Mouse (Mus musculus): Measurements from ENCODE around the gene Cux1. TPM values are rescaled to one million over a fixed set of nuclear protein-coding genes. Genes with fewer than 3 reads are reported as not detected.

The Cux1 gene
- polyA plus RNA-seq, 1 experiment from 2014 or later = 121 TPM

DNA sequence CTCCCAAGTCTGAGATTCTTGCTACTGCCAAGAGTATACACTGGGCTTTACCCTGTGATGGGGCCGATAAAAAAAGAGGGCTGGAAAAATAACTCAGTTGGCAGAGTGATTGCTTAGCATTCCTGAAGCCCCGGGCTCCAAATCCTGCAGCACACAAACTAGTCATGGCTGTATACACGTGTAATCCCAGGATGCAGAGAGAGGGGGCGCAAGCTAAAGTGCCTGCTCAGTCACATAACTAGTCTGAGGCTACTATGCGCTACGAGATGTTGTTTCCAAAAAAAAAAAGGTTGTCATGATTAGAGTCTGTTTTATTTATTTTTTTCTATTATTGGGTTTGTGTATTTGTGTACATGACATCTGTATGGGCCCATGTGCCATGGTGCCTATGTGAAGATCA lies 245.9 kb downstream of the Cux1 start:
- 80% methylated on average over 6 of the region's 6 CpGs for WGBS
- H3K9me3 ChIP-seq = no peaks in the 10 kb centered on the region
- no peak for ATAC-seq (replicated peaks)
- H3K9ac ChIP-seq = no peak overlapping the region
- H3K4me3 ChIP-seq = no peak overlapping the region
- peaks cover 9% of the 10 kb centered on the region; the same call in 1 of the 2 replicates for H3K36me3 ChIP-seq (replicated peaks)
- H3K27ac ChIP-seq = no peak overlapping the region
- no peaks in the 10 kb centered on the region for H3K27me3 ChIP-seq (replicated peaks)
- no peaks in the 10 kb centered on the region for H3K4me1 ChIP-seq
- no peak overlapping the region for H3K4me2 ChIP-seq

DNA sequence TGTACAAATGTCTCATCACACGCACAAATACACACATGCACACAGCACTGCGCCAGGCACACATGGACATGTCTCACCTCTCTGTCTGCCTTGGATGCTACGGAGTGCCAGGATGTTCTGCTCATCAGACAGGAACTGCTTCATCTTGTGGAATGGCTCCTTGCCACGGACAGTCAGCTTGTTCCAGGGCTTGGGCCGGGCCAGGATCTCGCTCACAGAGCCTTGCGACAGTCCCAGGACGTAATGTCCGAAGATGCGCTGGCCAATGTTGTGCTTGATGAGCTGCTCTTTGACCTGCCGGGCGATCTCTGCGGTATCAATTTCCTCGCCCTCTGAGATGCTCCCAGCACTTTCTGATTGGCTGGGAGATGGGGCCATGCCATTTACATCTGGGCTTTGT lies 254.7 kb downstream of the Cux1 start:
- WGBS = 94% methylated on average over 14 of the region's 14 CpGs
- no peak for ATAC-seq (replicated peaks)
- no peaks in the 10 kb centered on the region for H3K9me3 ChIP-seq
- no peak overlapping the region for H3K9ac ChIP-seq
- H3K27me3 ChIP-seq (replicated peaks) = no peaks in the 10 kb centered on the region
- H3K4me3 ChIP-seq = no peak overlapping the region
- no peaks in the 10 kb centered on the region for H3K4me1 ChIP-seq
- no peak overlapping the region for H3K4me2 ChIP-seq
- H3K27ac ChIP-seq = no peak overlapping the region
- H3K36me3 ChIP-seq (replicated peaks) = peaks cover 17% of the 10 kb centered on the region

DNA sequence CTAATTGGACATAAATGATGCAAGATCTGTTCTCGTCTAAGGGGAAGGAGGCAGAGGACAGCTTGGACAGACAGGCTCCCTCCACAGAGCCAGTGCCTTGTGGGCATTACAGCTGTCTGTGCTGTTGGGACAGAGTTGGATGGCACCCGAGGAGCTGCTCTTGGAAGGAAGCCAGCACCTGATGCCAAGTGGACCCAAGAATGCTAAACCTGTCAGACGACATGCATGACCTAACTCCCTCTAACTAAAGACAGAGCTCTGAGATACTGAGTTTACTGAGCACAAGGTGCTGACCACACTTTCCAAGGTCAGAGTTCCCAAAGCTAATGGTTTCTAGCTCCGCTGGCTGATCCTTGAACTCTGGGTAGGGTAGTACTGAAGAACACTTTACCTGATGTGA lies 255.1 kb downstream of the Cux1 start:
- H3K9ac ChIP-seq = no peak overlapping the region
- H3K4me2 ChIP-seq = no peak overlapping the region
- H3K36me3 ChIP-seq (replicated peaks) = peaks cover 21% of the 10 kb centered on the region
- no peak overlapping the region for H3K27ac ChIP-seq
- 79% methylated on average over 4 of the region's 4 CpGs for WGBS
- H3K9me3 ChIP-seq = no peaks in the 10 kb centered on the region
- no peak for ATAC-seq (replicated peaks)
- H3K4me3 ChIP-seq = no peak overlapping the region
- H3K4me1 ChIP-seq = no peaks in the 10 kb centered on the region
- no peaks in the 10 kb centered on the region for H3K27me3 ChIP-seq (replicated peaks)

DNA sequence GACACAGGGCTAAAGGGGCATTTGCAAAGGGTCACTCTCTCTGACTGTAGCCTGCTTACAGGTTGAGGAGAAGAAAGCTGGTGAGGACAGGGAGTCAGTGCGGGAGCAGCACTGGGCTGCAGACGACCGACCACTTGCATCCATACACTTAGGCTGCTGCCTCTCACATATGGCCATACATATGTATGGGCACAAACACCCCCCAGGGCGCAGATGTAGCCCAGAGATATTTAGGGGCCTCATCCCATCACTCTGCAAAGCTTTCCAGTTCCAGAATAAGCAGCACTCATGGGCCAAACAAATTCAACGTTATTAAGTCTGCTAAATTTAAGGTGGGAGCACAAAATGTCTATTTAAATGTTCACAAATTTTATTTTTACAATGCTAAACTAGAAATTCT lies 261.0 kb downstream of the Cux1 start:
- 64% methylated on average over 5 of the region's 5 CpGs for WGBS
- no peak overlapping the region for H3K4me2 ChIP-seq
- no peaks in the 10 kb centered on the region for H3K9me3 ChIP-seq
- H3K27ac ChIP-seq = no peak overlapping the region
- no peak overlapping the region for H3K9ac ChIP-seq
- no peak for ATAC-seq (replicated peaks)
- H3K4me1 ChIP-seq = peaks cover 3% of the 10 kb centered on the region; the same call in 1 of the 2 replicates
- no peak overlapping the region for H3K4me3 ChIP-seq
- peaks cover 35% of the 10 kb centered on the region for H3K36me3 ChIP-seq (replicated peaks)
- no peaks in the 10 kb centered on the region for H3K27me3 ChIP-seq (replicated peaks)

DNA sequence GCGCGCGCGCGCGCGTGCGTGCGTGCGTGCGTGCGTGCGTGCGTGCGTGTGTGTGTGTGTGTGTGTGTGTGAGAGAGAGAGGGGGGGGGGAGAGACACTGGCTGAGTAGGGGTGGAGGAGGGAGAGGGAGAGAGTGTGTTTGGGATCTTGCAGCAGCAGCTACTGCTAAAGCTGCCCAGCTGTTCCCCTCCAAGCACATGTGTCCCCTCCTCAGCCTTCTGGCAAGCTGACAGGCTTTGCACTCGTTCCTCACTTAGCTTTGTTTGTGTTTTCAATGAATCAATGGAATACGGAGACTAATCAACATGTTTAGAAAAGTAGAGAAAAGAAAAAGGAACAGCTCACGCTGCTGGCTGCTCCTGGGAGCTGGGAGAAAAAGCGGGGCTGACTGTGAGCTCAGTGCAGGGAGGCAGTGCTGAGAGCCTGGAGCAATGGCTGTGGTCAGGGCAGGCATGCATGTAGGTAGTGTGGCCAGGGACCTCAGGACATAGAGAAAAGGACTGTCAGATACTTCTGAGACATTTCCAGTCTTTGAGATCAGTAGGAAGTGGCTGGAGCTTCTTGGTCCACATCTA lies 263.8 kb downstream of the Cux1 start:
- Histone ChIP-seq H3K4me2 (no peak overlapping the region), H3K4me3 (no peak overlapping the region), H3K27me3 (replicated peaks) (no peaks in the 10 kb centered on the region), H3K9me3 (no peaks in the 10 kb centered on the region), H3K9ac (no peak overlapping the region), H3K27ac (no peak overlapping the region), H3K4me1 (peaks cover 3% of the 10 kb centered on the region; the same call in 1 of the 2 replicates), H3K36me3 (replicated peaks) (peaks cover 31% of the 10 kb centered on the region)
- WGBS = 80% methylated on average over 19 of the region's 19 CpGs
- ATAC-seq (replicated peaks) = no peak

DNA sequence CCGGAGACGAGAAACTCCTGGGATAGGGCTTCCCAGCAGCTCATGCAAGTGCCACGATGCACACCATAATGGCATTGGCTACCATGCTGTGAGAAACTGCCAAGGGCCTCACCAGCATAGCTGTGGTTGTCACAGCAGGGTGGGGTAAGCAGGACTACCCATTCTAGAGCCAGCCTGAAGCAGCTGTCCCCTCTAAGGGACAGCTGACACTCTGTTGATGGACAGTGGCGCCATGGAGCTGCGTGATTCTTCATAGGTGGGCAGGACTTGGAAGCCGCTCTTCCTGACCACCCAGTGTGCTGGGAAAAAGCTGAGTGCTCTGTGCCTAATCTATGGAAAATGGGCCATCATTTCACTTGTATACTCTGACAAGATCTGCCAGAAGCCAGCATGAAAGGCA lies 266.4 kb downstream of the Cux1 start:
- peaks cover 13% of the 10 kb centered on the region for H3K4me1 ChIP-seq
- H3K27me3 ChIP-seq (replicated peaks) = no peaks in the 10 kb centered on the region
- no peak overlapping the region for H3K4me2 ChIP-seq
- no peaks in the 10 kb centered on the region for H3K9me3 ChIP-seq
- H3K27ac ChIP-seq = no peak overlapping the region
- no peak for ATAC-seq (replicated peaks)
- peaks cover 16% of the 10 kb centered on the region; the same call in 1 of the 2 replicates for H3K36me3 ChIP-seq (replicated peaks)
- H3K4me3 ChIP-seq = no peak overlapping the region
- 87% methylated on average over 6 of the region's 6 CpGs for WGBS
- no peak overlapping the region for H3K9ac ChIP-seq

DNA sequence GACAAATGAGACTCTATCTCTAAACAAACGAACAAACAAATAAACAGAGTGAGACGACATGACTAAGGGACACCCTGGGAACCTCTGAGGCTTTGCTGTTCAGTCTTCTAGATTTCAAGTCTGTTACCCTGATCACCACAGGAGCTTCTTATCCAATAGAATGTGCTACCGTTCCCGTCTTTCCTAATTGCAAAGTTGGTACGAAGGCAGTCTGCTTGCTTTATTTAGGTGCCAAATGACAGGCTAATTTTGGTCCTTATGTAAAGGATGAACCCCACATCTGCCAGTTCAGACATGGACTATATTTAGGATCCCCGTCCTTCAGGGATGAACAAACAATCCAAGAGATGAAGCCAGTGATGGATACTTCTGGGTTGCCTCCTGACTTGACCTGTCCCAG lies 269.6 kb downstream of the Cux1 start:
- H3K36me3 ChIP-seq (replicated peaks) = 0 out of 2 replicates have a peak, but pooled peaks cover 3% of the 10 kb centered on the region
- H3K4me2 ChIP-seq = no peak overlapping the region
- WGBS = 88% methylated on average over 6 of the region's 6 CpGs
- H3K9ac ChIP-seq = no peak overlapping the region
- H3K27me3 ChIP-seq (replicated peaks) = no peaks in the 10 kb centered on the region
- peaks cover 22% of the 10 kb centered on the region for H3K4me1 ChIP-seq
- no peak for ATAC-seq (replicated peaks)
- H3K27ac ChIP-seq = no peak overlapping the region
- H3K9me3 ChIP-seq = no peaks in the 10 kb centered on the region
- H3K4me3 ChIP-seq = no peak overlapping the region

DNA sequence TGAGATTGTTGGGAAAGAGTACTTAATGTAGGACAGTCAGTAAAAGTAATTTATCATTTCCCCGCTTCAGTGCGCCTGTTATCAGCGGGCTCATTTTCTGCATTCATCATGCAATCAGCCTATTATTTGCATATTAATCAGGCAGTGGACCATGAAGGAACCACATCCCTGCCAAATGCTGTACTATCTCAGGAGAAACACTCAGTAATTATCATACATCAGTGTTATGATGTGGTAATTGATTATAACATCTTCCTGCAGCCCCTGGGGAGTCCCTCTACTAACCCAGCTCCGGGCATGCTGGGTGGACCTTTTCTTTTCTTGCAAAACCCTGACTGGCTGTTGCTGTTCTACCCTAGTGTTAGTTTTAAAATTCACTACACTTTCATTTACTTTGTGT lies 270.4 kb downstream of the Cux1 start:
- ATAC-seq (replicated peaks) = no peak
- H3K36me3 ChIP-seq (replicated peaks) = 0 out of 2 replicates have a peak, but pooled peaks cover 3% of the 10 kb centered on the region
- no peak overlapping the region for H3K4me3 ChIP-seq
- H3K4me1 ChIP-seq = peaks cover 28% of the 10 kb centered on the region
- no peaks in the 10 kb centered on the region for H3K27me3 ChIP-seq (replicated peaks)
- no peak overlapping the region for H3K4me2 ChIP-seq
- WGBS = 51% methylated on average over 4 of the region's 4 CpGs
- H3K9me3 ChIP-seq = no peaks in the 10 kb centered on the region
- no peak overlapping the region for H3K9ac ChIP-seq
- peak overlapping the region; percentile 22; the same call in 1 of the 2 replicates for H3K27ac ChIP-seq

DNA sequence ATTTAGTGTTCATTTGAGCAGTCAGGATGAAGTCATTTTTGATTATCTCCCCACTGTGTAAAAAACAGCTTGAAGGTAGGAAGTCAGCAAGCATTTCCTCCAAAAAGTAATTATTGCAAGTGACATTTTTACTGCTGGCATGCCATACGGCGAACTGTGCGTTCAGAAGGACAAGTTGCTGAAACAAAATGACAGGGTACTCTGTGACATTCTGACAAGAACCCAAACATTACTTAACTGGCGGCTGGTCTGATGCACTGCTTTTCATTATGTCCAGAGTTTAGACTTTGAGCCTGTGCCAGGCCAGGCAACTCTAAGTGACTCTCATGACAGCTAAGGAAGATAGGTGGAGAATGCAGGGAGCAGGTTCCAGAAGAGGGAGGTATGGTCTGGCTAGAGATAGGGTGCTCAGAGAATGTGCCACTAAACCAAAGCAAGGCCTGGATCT lies 274.3 kb downstream of the Cux1 start:
- Histone ChIP-seq H3K36me3 (replicated peaks) (0 out of 2 replicates have a peak, but pooled peaks cover 3% of the 10 kb centered on the region), H3K9ac (no peak overlapping the region), H3K9me3 (no peaks in the 10 kb centered on the region), H3K4me1 (peaks cover 28% of the 10 kb centered on the region), H3K4me2 (no peak overlapping the region), H3K4me3 (no peak overlapping the region), H3K27me3 (replicated peaks) (no peaks in the 10 kb centered on the region), H3K27ac (peak overlapping the region; percentile 68)
- 74% methylated on average over 4 of the region's 4 CpGs for WGBS
- ATAC-seq (replicated peaks) = no peak

DNA sequence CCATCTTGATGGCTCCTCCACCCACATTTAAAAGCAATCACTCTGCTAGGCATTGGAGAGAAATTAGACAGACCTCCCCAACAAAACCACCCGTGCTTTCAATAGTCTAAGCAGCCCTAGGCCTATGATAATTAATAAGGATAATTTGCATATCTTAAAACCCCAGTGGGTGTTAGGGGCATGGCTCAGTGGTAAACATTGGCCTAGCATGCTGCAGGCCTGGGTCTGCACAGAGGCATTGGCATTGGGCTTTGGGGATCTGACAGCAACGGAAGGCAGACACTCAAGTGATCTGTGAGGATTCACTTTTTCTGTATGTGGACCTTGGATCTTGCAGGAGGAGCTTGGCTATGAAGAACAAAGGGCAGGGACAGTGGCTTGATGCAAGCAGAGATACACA lies 274.9 kb downstream of the Cux1 start:
- H3K4me3 ChIP-seq = no peak overlapping the region
- peaks cover 27% of the 10 kb centered on the region for H3K4me1 ChIP-seq
- ATAC-seq (replicated peaks) = no peak
- no peak overlapping the region for H3K9ac ChIP-seq
- no peaks in the 10 kb centered on the region for H3K27me3 ChIP-seq (replicated peaks)
- H3K4me2 ChIP-seq = no peak overlapping the region
- H3K27ac ChIP-seq = peak overlapping the region; percentile 68
- 0 out of 2 replicates have a peak, but pooled peaks cover 3% of the 10 kb centered on the region for H3K36me3 ChIP-seq (replicated peaks)
- WGBS = 45% methylated on average over 2 of the region's 2 CpGs
- H3K9me3 ChIP-seq = no peaks in the 10 kb centered on the region

DNA sequence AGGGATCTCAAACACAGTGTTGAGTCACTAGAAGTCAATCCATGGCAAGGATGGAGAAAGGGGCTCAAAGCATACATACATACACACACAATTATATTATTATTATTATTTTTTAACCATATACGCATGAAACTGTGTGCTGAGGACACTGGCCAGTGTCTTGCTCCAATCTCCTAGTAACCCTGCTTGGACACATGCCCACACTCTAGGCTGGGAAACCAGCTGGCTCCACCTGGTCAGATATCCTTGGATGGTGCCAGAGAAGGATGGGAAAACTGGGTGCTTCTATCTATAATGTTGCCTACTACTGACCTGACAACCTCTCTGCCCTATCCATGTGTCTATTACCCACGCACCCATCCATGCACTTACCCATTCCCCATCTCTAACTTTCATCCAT lies 275.7 kb downstream of the Cux1 start:
- no peak overlapping the region for H3K4me3 ChIP-seq
- no peak overlapping the region for H3K27ac ChIP-seq
- H3K4me2 ChIP-seq = no peak overlapping the region
- WGBS = 92% methylated on average over 2 of the region's 2 CpGs
- no peak for ATAC-seq (replicated peaks)
- H3K27me3 ChIP-seq (replicated peaks) = no peaks in the 10 kb centered on the region
- no peak overlapping the region for H3K9ac ChIP-seq
- H3K36me3 ChIP-seq (replicated peaks) = 0 out of 2 replicates have a peak, but pooled peaks cover 7% of the 10 kb centered on the region
- no peaks in the 10 kb centered on the region for H3K9me3 ChIP-seq
- peaks cover 21% of the 10 kb centered on the region for H3K4me1 ChIP-seq

DNA sequence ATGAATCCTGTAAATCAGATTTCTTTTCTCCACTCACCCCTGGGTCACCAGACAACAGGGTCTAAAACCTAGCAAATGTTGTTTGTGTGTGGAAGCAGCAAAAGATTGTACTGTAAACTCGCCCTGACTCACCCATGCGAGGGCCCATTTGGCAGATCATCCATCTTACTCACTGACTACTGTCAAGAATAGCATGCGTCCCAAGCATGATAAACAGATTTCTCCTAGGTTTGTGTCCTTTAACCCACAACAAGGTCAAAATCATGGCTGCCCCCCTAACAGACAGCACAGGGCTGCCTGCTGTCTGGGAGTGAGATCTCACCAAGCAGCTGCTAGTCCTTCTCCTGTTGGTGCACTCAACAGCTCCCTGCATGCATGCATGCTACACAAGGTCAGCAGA lies 277.5 kb downstream of the Cux1 start:
- WGBS = 94% methylated on average over 3 of the region's 3 CpGs
- peaks cover 15% of the 10 kb centered on the region for H3K4me1 ChIP-seq
- no peaks in the 10 kb centered on the region for H3K27me3 ChIP-seq (replicated peaks)
- H3K36me3 ChIP-seq (replicated peaks) = 0 out of 2 replicates have a peak, but pooled peaks cover 12% of the 10 kb centered on the region
- no peak overlapping the region for H3K4me3 ChIP-seq
- ATAC-seq (replicated peaks) = no peak
- H3K9me3 ChIP-seq = no peaks in the 10 kb centered on the region
- H3K9ac ChIP-seq = no peak overlapping the region
- no peak overlapping the region for H3K27ac ChIP-seq
- H3K4me2 ChIP-seq = no peak overlapping the region

DNA sequence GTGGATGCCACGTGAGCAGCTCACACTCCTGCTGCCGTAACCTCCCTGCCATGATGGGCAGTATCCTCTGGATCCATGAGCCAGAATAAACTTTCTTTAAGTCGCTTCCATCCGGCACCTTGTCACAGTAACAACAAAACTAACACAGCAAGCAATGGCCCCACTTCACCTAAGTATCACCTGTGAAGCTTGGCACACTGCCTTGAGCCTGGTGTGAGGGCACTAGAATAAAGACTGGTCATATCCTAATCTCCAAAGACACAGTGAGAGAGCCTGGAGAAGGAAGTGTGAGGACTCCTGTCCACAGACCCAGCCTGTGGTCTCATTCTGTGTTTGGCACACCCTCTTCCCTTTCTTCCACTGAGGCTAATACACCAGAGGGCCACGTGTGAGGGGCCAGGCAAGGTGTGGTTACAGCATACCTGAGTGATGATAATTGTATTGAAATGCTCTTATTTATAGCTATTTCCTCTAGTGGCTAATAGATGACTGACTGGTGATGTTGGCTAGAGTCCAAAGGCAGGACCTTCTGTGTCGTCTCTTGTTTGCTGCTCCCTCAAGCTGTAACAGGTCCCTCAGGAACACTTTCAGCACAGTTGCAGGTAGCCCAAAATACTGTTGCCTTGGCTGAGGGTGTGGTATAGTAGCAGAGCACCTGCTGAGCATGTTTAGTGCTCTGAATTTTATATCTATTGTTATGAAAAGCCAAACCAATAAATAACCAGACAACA lies 278.8 kb downstream of the Cux1 start:
- Histone ChIP-seq H3K4me3 (no peak overlapping the region), H3K36me3 (replicated peaks) (0 out of 2 replicates have a peak, but pooled peaks cover 12% of the 10 kb centered on the region), H3K4me2 (no peak overlapping the region), H3K27ac (no peak overlapping the region), H3K9ac (no peak overlapping the region), H3K27me3 (replicated peaks) (no peaks in the 10 kb centered on the region), H3K4me1 (peaks cover 15% of the 10 kb centered on the region), H3K9me3 (no peaks in the 10 kb centered on the region)
- no peak for ATAC-seq (replicated peaks)
- 84% methylated on average over 6 of the region's 6 CpGs for WGBS

All from midbrain, embryonic 15.5 days (tissue).